Mouse (Mus musculus): ENCODE results near the gene G6pc2.

The G6pc2 gene

DNA sequence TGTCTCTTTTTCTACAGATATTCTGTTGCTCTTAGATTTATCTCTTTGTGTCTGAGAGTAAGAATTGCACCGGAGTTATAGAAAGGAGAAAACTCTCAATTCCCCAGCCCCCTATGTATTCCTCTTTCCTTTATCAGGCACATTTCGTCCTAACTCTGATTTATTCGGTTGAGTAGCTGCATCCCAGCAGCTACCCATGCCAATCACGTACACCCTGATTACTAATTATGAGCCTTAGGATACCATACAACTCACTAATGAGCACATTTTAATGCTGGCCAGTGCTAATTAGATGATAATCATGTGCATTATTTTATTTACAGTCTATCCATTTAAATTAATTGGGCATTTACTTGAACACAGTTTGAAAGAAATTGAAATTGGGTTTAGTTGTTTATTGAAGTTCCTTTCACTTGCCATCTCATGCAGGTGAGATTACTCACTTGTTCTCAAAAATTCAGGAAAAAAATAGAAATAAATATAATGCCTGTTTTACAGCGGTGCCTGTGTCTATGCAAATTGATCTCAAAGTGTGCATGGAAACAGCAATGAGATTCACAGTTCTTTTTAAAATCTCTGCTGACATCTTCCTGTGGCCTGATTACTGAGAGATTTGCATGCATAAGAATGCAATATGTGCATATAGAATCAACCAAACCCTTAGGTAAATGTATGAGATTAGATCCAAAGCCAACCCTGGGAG lies 24.3 kb downstream of the G6pc2 start:
- no peak for ATAC-seq (ENCODE audit: insufficient number of reproducible peaks, low FRiP score, low TSS enrichment)

GRCm38 (mm10) chr2:69239315-69239714 lies 28.4 kb downstream of the G6pc2 start:
- no peak for ATAC-seq (ENCODE audit: insufficient number of reproducible peaks, low FRiP score, low TSS enrichment)

- no peak for ATAC-seq (ENCODE audit: insufficient number of reproducible peaks, low FRiP score, low TSS enrichment)
Observed at GRCm38 (mm10) chr2:69244924-69245323, 34.1 kb downstream of the G6pc2 start.

- no peak for ATAC-seq (ENCODE audit: insufficient number of reproducible peaks, low FRiP score, low TSS enrichment)
Observed at GRCm38 (mm10) chr2:69247081-69247480, 36.2 kb downstream of the G6pc2 start.

- peak; percentile 45; the same call in 1 of the 2 replicates for ATAC-seq (ENCODE audit: insufficient number of reproducible peaks, low FRiP score, low TSS enrichment)
Observed at GRCm38 (mm10) chr2:69248221-69248755, 37.4 kb downstream of the G6pc2 start.

- ATAC-seq (ENCODE audit: insufficient number of reproducible peaks, low FRiP score, low TSS enrichment), result no peak
Observed at GRCm38 (mm10) chr2:69264069-69264618, 53.3 kb downstream of the G6pc2 start.

DNA sequence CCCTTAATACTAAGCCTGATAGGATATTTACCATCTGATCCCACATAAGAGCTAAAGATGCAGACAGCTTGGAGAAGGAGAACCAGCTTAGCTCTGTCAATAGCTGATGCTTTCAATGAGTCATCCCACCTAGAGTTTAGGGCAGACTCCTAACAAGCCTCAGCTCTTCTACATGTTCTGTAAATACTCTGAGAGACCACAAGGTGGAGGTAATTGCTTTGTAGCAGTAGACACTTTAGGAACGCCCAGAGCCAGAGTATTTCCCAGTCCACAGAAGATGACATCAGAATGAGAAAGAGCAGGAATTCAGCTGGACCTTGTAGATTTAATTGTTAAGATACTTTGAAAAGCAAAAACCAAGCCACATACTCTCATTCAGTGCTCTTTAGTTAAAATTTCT lies 65.0 kb downstream of the G6pc2 start:
- ATAC-seq (ENCODE audit: insufficient number of reproducible peaks, low FRiP score, low TSS enrichment), result no peak

All from cerebellum, adult (tissue).